Mouse (Mus musculus) lung, adult 2 months (tissue): ENCODE results near the gene Zfp644. TPM values are rescaled to one million over a fixed set of nuclear protein-coding genes. Genes with fewer than 3 reads are reported as not detected.

Experiments
- DNase-seq: peaks from one replicate; pipeline ENCODE4 v3.0.0; 2022
- H3K4me1 ChIP-seq: fragments of 200-500 bp; 2 replicates; pipeline ENCODE4 v1.6.1; 2011; ENCODE audit warnings: low read length; ENCODE audit not compliant: control insufficient read depth, insufficient read depth
- H3K4me3 ChIP-seq: fragments of 200-500 bp; replicated peaks from 2 replicates; pipeline ENCODE3; 2011; ENCODE audit warnings: low read depth, mild to moderate bottlenecking, control low read depth, low read length; ENCODE audit errors: extremely low read depth
- CTCF ChIP-seq: fragments of 200-500 bp; IDR thresholded peaks from 2 replicates; pipeline ENCODE4 v1.5.1; 2011; ENCODE audit warnings: mild to moderate bottlenecking, low read length, control low read depth; ENCODE audit not compliant: insufficient read depth
- POLR2A ChIP-seq: fragments of 200-500 bp; IDR thresholded peaks from 2 replicates; pipeline ENCODE4 v1.6.1; 2011; ENCODE audit warnings: low read depth, mild to moderate bottlenecking, control low read depth, low read length, borderline replicate concordance; ENCODE audit errors: extremely low read depth
- WGBS: fragments of 180-500 bp; shearing (Covaris S2); methylation state at CpG from one replicate; pipeline ENCODE4 v1.1.7; 2018; 5-methylcytosine and 5-hydroxymethylcytosine counted together
- polyA plus RNA-seq: library from polyadenylated mRNA; depleted of rRNA; stranded (reverse); fragments of >200 nt; gene quantifications from 2 replicates; pipeline ENCODE4 v1.2.3, GENCODE M21; 2012

Gene Zfp644
- polyA plus RNA-seq, 1 experiment: 15.1 TPM

GRCm38 (mm10) chr5:106604381-106604780 lies 92.7 kb downstream of the Zfp644 start:
- TF ChIP-seq CTCF: no peak
- TF ChIP-seq POLR2A: no peak
- 90% methylated on average over 5 of the region's 5 CpGs for WGBS
- H3K4me3 ChIP-seq: no peak overlapping the region
- no peak for DNase-seq
- no peaks in the 10 kb centered on the region for H3K4me1 ChIP-seq

- Histone ChIP-seq H3K4me1 (no peaks in the 10 kb centered on the region), H3K4me3 (no peak overlapping the region)
- WGBS: 90% methylated on average over 8 of the region's 8 CpGs
- no peak for TF ChIP-seq POLR2A
- TF ChIP-seq CTCF: no peak
- DNase-seq: no peak
Measured at GRCm38 (mm10) chr5:106599482-106599881, 97.6 kb downstream of the Zfp644 start.

GRCm38 (mm10) chr5:106597472-106597871 lies 99.6 kb downstream of the Zfp644 start:
- H3K4me3 ChIP-seq: no peak overlapping the region
- no peak for DNase-seq
- no peaks in the 10 kb centered on the region for H3K4me1 ChIP-seq
- WGBS: 91% methylated on average over 2 of the region's 2 CpGs
- no peak for TF ChIP-seq POLR2A
- TF ChIP-seq CTCF: no peak

- no peaks in the 10 kb centered on the region for H3K4me1 ChIP-seq
- no peak for DNase-seq
- TF ChIP-seq POLR2A: no peak
- no peak for TF ChIP-seq CTCF
- no peak overlapping the region for H3K4me3 ChIP-seq
Measured at GRCm38 (mm10) chr5:106594388-106594787, 102.7 kb downstream of the Zfp644 start.

GRCm38 (mm10) chr5:106590686-106591085 lies 106.4 kb downstream of the Zfp644 start:
- DNase-seq: no peak
- TF ChIP-seq POLR2A: no peak
- 88% methylated on average over 5 of the region's 5 CpGs for WGBS
- H3K4me1 ChIP-seq: no peaks in the 10 kb centered on the region
- no peak overlapping the region for H3K4me3 ChIP-seq

- H3K4me1 ChIP-seq: no peaks in the 10 kb centered on the region
- no peak for TF ChIP-seq CTCF
- no peak for TF ChIP-seq POLR2A
- no peak for DNase-seq
- no peak overlapping the region for H3K4me3 ChIP-seq
- WGBS: 94% methylated on average over 11 of the region's 11 CpGs
Measured at GRCm38 (mm10) chr5:106589670-106590069, 107.4 kb downstream of the Zfp644 start.

- no peak for DNase-seq
- H3K4me1 ChIP-seq: no peaks in the 10 kb centered on the region
- TF ChIP-seq CTCF (no peak), POLR2A (no peak)
- no peak overlapping the region for H3K4me3 ChIP-seq
- 86% methylated on average over 9 of the region's 9 CpGs for WGBS
Measured at GRCm38 (mm10) chr5:106589006-106589405, 108.1 kb downstream of the Zfp644 start.

GRCm38 (mm10) chr5:106580943-106581342 lies 116.1 kb downstream of the Zfp644 start:
- 83% methylated on average over 7 of the region's 7 CpGs for WGBS
- TF ChIP-seq CTCF (no peak), POLR2A (no peak)
- Histone ChIP-seq H3K4me1 (no peaks in the 10 kb centered on the region), H3K4me3 (no peak overlapping the region)
- DNase-seq: no peak

- no peak for TF ChIP-seq CTCF
- TF ChIP-seq POLR2A: no peak
- H3K4me3 ChIP-seq: no peak overlapping the region
- DNase-seq: no peak
- H3K4me1 ChIP-seq: no peaks in the 10 kb centered on the region; the same call in 1 of the 2 replicates
- WGBS: 83% methylated on average over 9 of the region's 9 CpGs
Measured at GRCm38 (mm10) chr5:106577237-106577888, 119.7 kb downstream of the Zfp644 start.

- Histone ChIP-seq H3K4me3 (no peak overlapping the region), H3K4me1 (no peaks in the 10 kb centered on the region; the same call in 1 of the 2 replicates)
- no peak for TF ChIP-seq POLR2A
- no peak for TF ChIP-seq CTCF
- WGBS: 38% methylated on average over 4 of the region's 4 CpGs
- no peak for DNase-seq
Measured at GRCm38 (mm10) chr5:106575098-106575497, 122.0 kb downstream of the Zfp644 start.

GRCm38 (mm10) chr5:106574560-106574946 lies 122.5 kb downstream of the Zfp644 start:
- 0 out of 2 replicates have a peak, but pooled peaks have one; percentile 21 for TF ChIP-seq CTCF
- peak; percentile 30; the same call in 1 of the 2 replicates for TF ChIP-seq POLR2A
- peak; percentile 85 for DNase-seq
- H3K4me1 ChIP-seq: no peaks in the 10 kb centered on the region; the same call in 1 of the 2 replicates
- H3K4me3 ChIP-seq: peak overlapping the region; percentile 46
- 2% methylated on average over 44 of the region's 45 CpGs for WGBS
